Mouse (Mus musculus) megakaryocyte, embryonic 14.5 days (primary cell): ENCODE data around the gene Hcfc2.

ENCODE experiments used
- FLI1 ChIP-seq: IDR thresholded peaks from 2 replicates; pipeline ENCODE4 v1.6.1; 2012; ENCODE audit warnings: low read length, inconsistent platforms, mixed read lengths
- GATA1 ChIP-seq: IDR thresholded peaks from 3 replicates; pipeline ENCODE4 v1.6.1; 2012; ENCODE audit warnings: mixed read lengths, low read length, inconsistent platforms, borderline replicate concordance

DNA sequence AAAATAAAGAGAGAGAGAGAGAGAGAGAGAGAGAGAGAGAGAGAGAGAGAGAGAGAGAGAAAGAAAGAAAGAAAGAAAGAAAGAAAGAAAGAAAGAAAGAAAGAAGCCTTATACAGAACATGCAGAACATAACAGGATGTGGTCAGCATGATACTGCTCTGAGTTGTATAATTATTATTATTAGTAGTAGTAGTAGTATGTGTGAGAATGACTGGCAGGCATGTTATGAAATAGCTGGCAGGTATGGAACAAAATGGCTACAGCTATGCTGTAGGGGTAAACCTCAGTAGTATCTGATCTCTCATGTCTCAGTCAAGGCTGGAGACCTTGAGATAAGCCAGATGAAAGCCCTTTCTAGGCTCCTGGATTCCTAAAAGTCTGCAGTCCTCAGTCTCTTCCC, 93.2 kb downstream of the Hcfc2 start:
- TF ChIP-seq GATA1 (no peak), FLI1 (no peak)
